Mouse (Mus musculus) testis, adult 2 months (tissue): ENCODE results near the gene Mrpl19.

Experiments
- CTCF ChIP-seq: fragments of 200-500 bp; IDR thresholded peaks from 2 replicates; pipeline ENCODE4 v1.5.1; 2012; ENCODE audit warnings: low read depth, mild to moderate bottlenecking, inconsistent platforms, low read length, moderate library complexity; ENCODE audit not compliant: control insufficient read depth, insufficient read depth, insufficient replicate concordance
- POLR2A ChIP-seq: fragments of 200-500 bp; IDR thresholded peaks from 2 replicates; pipeline ENCODE4 v1.6.1; 2012; ENCODE audit warnings: low read depth, mild to moderate bottlenecking, inconsistent platforms, low read length, moderate library complexity; ENCODE audit not compliant: control insufficient read depth

GRCm38 (mm10) chr6:82012392-82012791, 46.6 kb upstream of the Mrpl19 start:
- TF ChIP-seq CTCF, result no peak
- no peak for TF ChIP-seq POLR2A
